Mouse (Mus musculus) embryo, embryonic 10.5 days (tissue): Measurements from ENCODE around the gene Lin28a.
"Not testable (repeated sequence)": the region's sequence is repeated elsewhere in the genome, so short reads cannot be mapped to it uniquely, and the experiment has no call there.

ENCODE experiments used
- DNase-seq: peaks from one replicate; pipeline ENCODE4 v3.0.0-alpha.2; 2015; ENCODE audit warnings: low spot score

Lin28a gene

DNA sequence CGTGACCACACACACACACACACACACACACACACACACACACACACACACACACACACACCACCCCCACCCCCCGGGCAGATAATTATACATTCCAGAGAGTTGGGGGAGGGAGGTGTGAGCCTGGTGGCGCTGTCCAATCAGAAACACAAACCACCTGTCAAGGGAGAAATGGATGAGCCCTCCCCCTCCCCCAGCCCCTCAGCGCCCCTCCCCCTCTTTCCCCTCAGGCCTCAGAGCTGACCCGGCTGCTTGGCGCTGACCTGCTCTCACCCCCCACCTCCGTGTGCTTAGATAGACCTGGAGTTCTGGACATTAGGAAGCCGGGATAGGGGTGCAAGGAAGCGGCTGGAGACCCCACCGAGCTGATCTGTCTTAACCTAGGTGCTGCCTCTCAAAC is 569 bp upstream of the Lin28a start:
- DNase-seq = peak; percentile 90

DNA sequence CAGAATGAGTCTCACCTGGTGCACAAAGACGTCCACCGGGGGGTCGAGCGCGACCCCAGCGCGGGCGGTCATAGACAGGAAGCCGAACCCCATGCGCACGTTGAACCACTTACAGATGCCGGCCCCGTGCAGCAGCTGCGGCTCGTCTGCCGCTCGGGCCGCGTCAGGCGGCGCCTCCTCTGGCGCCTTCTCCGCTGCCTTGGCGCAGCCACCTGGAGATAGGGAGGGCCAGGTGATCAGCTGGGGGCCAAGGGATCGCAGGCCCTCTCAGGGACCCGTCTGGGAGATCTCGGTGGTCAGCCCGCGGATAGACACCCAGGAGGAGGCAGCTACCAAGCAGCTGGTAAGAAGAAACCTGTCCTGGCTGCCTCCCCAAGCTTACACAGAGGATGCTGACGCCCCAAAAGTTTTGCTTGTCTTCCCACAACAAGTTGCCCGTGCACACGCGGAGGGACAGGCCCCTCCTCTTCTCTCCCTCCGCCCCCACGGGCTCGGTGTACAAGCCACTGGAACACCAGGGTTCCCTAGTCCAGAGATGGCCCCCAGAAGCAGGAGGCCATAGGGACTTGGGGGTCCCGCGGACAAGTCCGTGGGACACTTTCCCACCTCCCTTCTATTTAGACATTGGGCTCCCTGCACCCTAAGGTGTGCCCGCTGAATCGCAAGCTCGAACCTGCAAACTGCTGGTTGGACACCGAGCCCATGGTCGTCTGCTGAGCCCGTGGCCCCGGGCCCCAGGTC is 433 bp downstream of the Lin28a start:
- DNase-seq = peak; percentile 74

DNA sequence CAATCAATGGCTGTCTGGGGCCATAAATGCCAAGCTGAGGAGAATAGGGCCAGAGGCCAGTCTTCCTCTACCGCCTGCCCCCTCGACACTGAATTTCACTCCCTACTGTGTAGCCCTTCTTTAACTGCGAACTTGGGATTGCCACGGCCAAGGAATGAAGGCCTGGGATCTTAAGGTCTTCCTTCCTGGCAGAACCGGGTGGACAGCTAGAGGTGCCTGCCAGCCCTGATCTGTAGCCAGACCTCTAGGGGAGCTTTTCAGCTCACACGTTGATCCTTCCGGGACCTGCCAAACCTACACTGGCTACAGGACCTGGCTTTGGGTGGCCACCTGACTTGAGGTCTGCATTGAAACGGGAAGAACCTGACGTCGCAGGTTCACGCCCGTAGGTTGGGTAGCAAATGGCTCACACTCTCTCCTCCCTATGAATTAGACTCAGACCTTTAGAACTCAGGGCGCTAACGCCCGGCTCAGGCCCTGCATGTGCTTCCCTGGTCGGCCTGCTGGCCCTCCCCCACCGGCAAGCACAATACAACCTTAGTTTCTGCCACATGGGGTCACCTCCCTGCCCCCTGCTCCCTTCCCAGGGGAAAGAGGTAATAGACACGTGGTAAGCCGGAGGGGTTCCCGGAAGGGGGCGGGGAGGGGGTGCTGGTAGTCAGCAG is 1.3 kb downstream of the Lin28a start:
- peak; percentile 76 for DNase-seq

- peak; percentile 91 for DNase-seq
These were observed 1.9 kb downstream of the Lin28a start for GRCm38 (mm10) chr4:134016767-134017166.

DNA sequence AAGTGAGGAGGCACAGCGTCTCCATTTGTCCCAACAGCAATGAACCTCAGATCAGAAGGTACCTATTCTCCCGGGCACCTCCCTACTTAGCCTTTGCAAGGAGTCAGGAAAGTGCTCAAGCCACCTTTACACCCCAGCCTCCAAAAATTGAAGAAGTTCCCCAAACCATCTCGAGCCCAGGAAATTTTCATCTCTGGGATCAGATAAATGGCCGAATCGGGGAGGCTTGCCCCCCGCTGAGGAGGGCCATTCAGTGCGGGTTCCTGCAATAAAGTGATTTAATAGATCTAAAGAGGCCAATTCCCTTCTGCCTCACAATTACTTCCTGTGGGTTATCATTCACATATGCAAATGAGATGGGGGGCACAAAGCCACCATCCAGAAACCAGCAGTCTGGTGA is 2.4 kb downstream of the Lin28a start:
- DNase-seq = no peak

GRCm38 (mm10) chr4:134012858-134013528 is 5.6 kb downstream of the Lin28a start:
- DNase-seq = peak; percentile 59

DNA sequence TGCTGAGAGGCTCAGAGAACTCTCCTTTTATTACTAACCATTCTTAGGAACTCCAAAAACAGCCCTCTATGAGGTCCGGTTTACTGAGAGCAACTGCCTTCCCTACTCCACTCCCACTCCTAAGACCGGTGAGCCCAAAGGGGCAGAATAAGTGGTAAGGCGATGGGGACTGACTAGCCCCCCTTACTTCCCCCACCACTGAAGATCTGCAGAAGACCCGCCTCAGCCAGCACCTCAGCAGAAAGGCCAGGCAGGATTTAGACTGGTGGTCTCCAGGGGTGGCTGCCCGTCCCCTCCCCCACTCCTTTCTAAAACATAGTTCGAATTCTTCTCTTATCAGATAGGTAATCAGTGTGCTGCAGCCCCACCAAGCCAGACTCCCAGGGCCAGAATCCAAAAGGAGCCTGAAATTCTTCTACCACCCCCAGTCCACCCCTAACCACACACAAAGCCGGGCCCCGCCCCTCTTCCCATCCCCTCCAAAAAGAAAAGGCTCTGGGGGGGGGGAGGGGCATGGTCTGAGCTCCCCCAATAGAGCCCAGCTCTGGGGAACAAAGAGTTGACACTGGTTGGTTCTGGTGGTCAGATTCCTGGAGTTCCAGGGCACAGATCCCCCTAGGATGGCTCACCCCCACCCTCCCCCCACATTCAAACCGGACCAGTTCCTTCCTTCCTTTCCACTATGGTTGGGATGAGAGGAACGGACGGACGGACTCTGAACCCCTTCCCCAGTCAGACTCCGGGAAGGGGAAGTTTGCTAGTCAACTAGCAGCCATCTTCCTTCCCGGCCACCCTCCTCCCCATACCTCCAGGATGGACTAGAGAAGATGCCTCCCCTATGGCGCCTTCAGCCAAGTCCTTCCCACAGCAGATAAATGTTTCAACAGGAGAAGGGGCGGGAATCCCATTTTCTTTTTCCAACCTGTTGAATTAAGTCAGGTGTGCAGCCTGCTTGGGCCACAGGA is 6.9 kb downstream of the Lin28a start:
- DNase-seq = peak; percentile 77

- no peak for DNase-seq
These were observed 8.9 kb downstream of the Lin28a start for GRCm38 (mm10) chr4:134009709-134010108.

- no peak for DNase-seq
These were observed 11.8 kb downstream of the Lin28a start for GRCm38 (mm10) chr4:134006845-134007244.

DNA sequence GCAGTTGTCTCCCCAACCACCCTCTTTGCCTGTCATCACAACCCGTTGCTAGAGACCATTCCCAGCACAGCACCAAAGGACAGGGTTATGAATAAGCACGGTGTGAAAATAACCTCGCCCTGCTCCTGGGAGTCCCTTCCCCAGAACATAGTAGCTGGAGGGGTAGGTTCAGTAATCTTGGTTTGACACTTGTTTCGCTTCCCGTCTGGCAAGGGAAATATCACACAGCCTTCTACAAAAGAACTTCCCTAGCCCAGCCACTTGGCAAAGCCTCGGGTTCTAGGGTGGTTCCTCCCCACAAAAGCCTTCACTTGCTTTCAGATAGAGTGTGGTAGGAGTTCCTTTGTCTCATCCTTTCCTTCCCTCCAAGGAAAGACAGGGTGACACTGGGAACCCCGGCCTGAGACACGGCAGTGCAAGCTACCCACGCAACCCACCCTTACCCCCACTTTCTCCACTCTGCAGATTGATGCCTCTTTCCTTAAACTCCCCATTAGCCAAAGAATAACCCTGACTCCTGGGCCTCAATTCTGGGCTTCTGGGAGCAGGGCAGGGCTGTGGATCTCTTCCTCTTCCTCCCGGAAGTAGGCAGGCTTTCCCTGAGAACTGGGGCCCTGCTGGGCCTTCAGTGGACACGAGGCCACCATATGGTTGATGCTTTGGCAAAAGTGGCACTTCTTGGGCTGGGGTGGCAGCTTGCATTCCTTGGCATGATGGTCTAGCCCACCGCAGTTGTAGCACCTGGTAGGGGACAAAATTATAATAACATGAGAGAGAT is 12.9 kb downstream of the Lin28a start:
- DNase-seq = no peak

- DNase-seq = peak; percentile 53
These were observed 15.7 kb downstream of the Lin28a start for GRCm38 (mm10) chr4:134002903-134003302.

DNA sequence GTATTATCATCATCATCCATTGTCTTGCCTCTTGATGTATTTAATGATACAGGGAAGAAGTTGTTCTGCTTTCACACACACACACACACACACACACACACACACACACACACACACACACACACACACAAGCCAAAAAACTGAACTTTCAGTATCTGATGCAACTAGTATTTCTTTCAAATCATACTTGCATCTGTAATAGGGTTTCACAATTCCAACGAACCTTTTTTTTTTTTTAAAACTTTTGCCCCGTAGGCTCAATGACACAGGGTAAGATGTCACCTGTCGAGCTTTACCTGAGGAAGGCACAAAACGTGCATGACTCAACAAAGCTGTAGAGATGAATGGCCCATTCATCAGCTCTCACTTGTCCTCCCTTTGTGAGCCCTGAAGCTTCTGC is 16.4 kb downstream of the Lin28a start:
- DNase-seq = no peak

DNA sequence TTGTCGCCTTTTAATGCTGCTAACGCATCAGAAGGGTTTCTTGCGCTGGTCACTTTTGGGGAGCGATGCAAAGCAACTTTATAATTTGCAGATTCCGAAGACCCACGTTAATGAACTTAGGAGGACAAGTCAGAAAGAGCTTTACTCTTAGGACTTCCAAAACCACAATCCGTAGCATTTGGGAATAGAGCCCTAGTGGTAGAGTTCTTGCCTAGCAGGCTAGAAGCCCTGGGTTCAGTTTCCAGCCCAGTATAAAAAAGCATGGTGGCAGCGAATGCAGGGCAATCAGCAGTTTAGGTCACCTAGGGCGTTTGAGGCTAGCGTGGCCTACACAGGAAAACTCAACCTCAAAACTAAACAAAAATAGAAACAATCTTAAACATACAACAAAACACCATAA is 16.9 kb downstream of the Lin28a start:
- no peak for DNase-seq

DNA sequence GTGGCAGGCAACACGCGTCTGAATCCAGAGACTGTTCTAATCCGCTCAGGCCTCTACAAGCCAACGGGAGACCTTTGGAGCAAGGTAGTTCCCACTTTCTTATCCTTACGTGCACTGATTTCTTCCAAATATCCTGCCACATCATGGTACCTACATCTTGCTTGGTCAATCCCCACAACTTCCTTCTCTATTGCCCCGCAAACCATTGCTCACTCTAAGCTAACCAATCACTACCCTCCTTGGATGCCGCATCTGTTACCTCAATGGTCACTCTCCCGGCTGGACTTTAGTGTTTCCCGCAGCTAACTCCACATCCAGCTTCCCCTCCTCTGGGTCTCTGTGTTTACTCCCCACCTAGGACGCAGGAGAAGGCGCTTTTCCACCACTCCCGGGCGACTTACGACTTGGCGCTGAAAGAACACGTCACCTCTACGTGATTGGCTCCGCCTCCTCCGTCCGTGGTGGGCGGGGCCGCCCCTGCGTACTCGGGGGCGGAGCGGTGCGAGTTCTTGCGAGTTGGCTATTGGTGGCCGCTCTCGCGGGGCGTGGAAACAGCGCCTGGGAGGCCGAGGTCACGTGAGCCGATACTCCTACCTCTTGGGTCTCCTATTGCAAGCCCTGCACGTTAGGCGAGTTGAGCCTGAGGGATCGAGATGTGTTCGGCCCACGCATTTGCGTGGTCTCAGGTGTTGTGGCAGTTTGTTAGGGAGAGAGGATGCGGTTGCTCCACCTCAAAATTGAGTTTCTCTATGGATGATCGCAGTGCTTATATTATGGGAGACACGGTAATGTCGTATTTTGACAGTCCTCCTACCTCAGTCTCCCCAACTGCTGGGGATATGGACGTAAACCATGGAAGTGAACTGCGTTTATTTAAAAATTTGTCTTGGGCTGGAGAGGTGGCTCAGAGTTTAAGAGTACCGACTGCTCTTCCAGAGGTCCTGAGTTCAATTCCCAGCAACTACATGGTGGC is 17.9 kb downstream of the Lin28a start, which contains the start of gene Dhdds:
Gene Dhdds, minus strand, starts transcription at position 453 of the 973 bp plus-strand sequence.
- DNase-seq = peak; percentile 99

GRCm38 (mm10) chr4:133994697-133995096 is 23.9 kb downstream of the Lin28a start:
- no peak for DNase-seq

- DNase-seq = no peak
These were observed 27.5 kb downstream of the Lin28a start for GRCm38 (mm10) chr4:133991087-133991660.

GRCm38 (mm10) chr4:133990035-133990434 is 28.6 kb downstream of the Lin28a start:
- no peak for DNase-seq

DNA sequence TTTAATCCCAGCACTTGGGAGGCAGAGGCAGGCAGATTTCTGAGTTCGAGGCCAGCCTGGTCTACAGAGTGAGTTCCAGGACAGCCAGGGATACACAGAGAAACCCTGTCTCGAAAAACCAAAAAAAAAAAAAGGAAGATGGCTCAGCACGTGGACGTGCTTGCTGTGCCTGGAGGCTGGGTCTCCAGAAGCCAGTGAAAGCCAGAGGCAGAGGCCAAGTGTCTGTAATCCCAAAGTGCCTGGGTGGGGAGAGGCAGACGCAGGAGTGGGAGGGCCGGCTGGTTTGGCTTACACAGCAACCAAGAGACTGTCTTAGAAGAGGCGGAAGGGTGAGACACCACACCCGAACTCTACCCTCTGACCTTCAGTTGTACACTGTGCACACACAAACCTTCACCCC is 30.4 kb downstream of the Lin28a start:
- not testable (repeated sequence) for DNase-seq

DNA sequence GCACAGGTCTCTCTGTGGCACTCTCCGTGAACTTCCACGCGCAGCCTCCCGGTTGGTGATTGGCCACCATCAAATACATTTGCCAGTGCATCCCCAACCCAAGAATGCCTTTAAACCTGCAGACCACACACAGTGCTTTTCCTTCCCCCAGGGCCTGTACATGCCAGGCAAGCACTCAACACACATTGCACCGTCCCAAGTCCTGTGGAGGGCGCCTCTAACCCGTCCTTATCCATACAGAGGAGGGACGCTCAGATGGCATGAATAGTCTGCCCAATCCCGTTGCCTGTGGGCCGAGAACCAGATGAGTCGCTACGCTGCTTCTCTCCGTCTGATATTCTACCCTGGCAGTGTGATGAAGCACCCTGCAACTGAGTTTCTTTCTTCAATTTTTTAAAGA is 35.7 kb downstream of the Lin28a start:
- DNase-seq = no peak
